24 mouse cellular contexts compared by ENCODE assay signal in the genomic region with DNA sequence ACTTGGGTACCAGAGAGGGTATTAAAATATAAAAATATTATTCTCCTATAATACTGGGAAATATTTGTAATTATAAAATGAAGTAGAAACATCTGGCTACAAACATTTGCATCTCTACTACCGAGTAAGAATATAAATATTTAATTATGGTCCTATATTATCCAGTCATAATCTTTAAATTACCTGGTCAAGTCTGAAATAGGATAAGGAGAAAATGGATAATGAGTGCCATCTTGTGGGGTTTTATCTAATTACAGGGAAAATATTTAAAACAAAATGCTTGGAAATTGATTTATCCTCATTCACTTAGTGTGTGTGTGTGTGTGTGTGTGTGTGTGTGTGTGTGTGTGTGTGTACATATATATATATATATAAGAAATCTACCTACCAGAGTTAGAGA. TPM values are rescaled to one million over a fixed set of nuclear protein-coding genes. Genes with fewer than 3 reads are reported as not detected.
DNase-seq lines count a peak whose midpoint lies in the region; ATAC-seq and TF ChIP-seq lines count a peak whose summit lies in the region.
"Had no signal": no experiment of that assay in that cellular context is flagged by ENCODE, and none has a peak within 500 bp of the region (broad histone marks: within the 10 kb centered on the region; RNA-seq: fewer than 3 reads in every experiment).

No protein-coding gene starts in this region.

- H3K4me1 ChIP-seq in kidney, postnatal 0 days (replicated peaks; ENCODE audit: insufficient read depth, low read length), result no peaks in the 10 kb centered on the region
- H3K4me1 ChIP-seq: embryonic facial prominence, embryonic 15.5 days; forebrain, embryonic 10.5 days; heart, embryonic 10.5 days; megakaryocyte, embryonic 14.5 days; neural tube, embryonic 15.5 days had no signal

- H3K36me3 ChIP-seq in kidney, postnatal 0 days (ENCODE audit: insufficient read depth, low read length), result no peaks in the 10 kb centered on the region
- H3K36me3 ChIP-seq: embryonic facial prominence, embryonic 15.5 days; forebrain, embryonic 10.5 days; heart, embryonic 10.5 days; neural tube, embryonic 15.5 days had no signal

- 28% methylated on average over 1 of the region's 1 CpGs for WGBS in kidney, postnatal 0 days

- H3K27ac ChIP-seq in kidney, postnatal 0 days, result no peak overlapping the region
- H3K27ac ChIP-seq: embryonic facial prominence, embryonic 15.5 days; forebrain, embryonic 10.5 days; heart, embryonic 10.5 days; liver, embryonic 14.5 days; neural tube, embryonic 15.5 days had no signal

- H3K4me3 ChIP-seq in kidney, postnatal 0 days (replicated peaks; ENCODE audit: low read depth, low read length), result no peak overlapping the region
- H3K4me3 ChIP-seq: embryonic facial prominence, embryonic 15.5 days; forebrain, embryonic 10.5 days; heart, embryonic 10.5 days; megakaryocyte, embryonic 14.5 days; neural tube, embryonic 15.5 days had no signal

- no peak for ATAC-seq in kidney, postnatal 0 days (replicated peaks; ENCODE audit: low FRiP score, low read depth)
- ATAC-seq: inflammation-experienced regulatory T-cells, adult 6 months; lung, postnatal 0 days had no signal

- no peak overlapping the region for H3K9ac ChIP-seq in kidney, postnatal 0 days (ENCODE audit: low read depth, low read length)
- H3K9ac ChIP-seq: embryonic facial prominence, embryonic 15.5 days; liver, embryonic 14.5 days; neural tube, embryonic 15.5 days had no signal

- no peaks in the 10 kb centered on the region for H3K27me3 ChIP-seq in kidney, postnatal 0 days (ENCODE audit: insufficient read depth, low read length)
- H3K27me3 ChIP-seq: embryonic facial prominence, embryonic 15.5 days; neural tube, embryonic 15.5 days had no signal

- peak; percentile 44 for TF ChIP-seq CTCF in kidney, postnatal 0 days (IDR thresholded peaks at IDR 0.05; ENCODE audit: low read depth)

- peak; percentile 33 for DNase-seq in embryo, embryonic 10.5 days (ENCODE audit: low spot score)
- DNase-seq in embryo, embryonic 10 days (ENCODE audit: low spot score), result no peak
- DNase-seq in kidney, postnatal 0 days (ENCODE audit: low spot score), result no peak
- no peak for DNase-seq in kidney, postnatal 10 days
- DNase-seq in retina, embryonic 14.5 days (ENCODE audit: low spot score), result peak; percentile 50
- no peak for DNase-seq in retina, postnatal 1 day
- no peak for DNase-seq in adrenal gland, postnatal 14 days
- no peak for DNase-seq in thymus, postnatal 0 days (ENCODE audit: low spot score)
- DNase-seq: adrenal gland, adult 2 months; B cell, adult 2 months; cerebellum, adult 8-10 months; embryo, embryonic 11 days; gastrocnemius, postnatal 25 days; heart, postnatal 36 days had no signal

- H3K9me3 ChIP-seq in kidney, postnatal 0 days (replicated peaks; ENCODE audit: low read length), result no peaks in the 10 kb centered on the region
- H3K9me3 ChIP-seq: embryonic facial prominence, embryonic 15.5 days; forebrain, embryonic 10.5 days; heart, embryonic 10.5 days; megakaryocyte, embryonic 14.5 days; neural tube, embryonic 15.5 days had no signal

- H3K4me2 ChIP-seq in kidney, postnatal 0 days (ENCODE audit: low read length), result no peak overlapping the region
- H3K4me2 ChIP-seq: embryonic facial prominence, embryonic 15.5 days; neural tube, embryonic 15.5 days had no signal

RNA-seq across cellular contexts. Expression of gene Hpse2, which starts 19.0 kb away (rescaled TPM):
- polyA plus RNA-seq in kidney, postnatal 0 days (2015; fragmentation: Nextera tagmentation; extraction: Ambion mirVana), result 0.08 and 0.15 TPM in 2 replicates
- not detected in 2 replicates for total RNA-seq in adrenal gland, postnatal 14 days (2021)
- 0.51 and 0.86 TPM in 2 replicates for polyA plus RNA-seq in thymus, postnatal 0 days (2015; fragmentation: Nextera tagmentation; extraction: Ambion mirVana)
- total RNA-seq: adrenal gland, adult 2 months; left cerebral cortex, adult 18-20 months had no signal
- polyA plus RNA-seq: adrenal gland, adult 2 months; inflammation-experienced regulatory T-cells, adult 6 months had no signal

RNA-seq across cellular contexts. Expression of gene Cnnm1, which starts 33.1 kb away (rescaled TPM):
- 0.62 and 1.2 TPM in 2 replicates for polyA plus RNA-seq in kidney, postnatal 0 days (2015; fragmentation: Nextera tagmentation; extraction: Ambion mirVana)
- 0.41 and 0.48 TPM in 2 replicates for total RNA-seq in adrenal gland, postnatal 14 days (2021)
- 0.44 and 0.78 TPM in 2 replicates for polyA plus RNA-seq in thymus, postnatal 0 days (2015; fragmentation: Nextera tagmentation; extraction: Ambion mirVana)
- total RNA-seq: heart, postnatal 36 days had no signal
- polyA plus RNA-seq: inflammation-experienced regulatory T-cells, adult 6 months; kidney, embryonic 14.5 days had no signal

Comparison
In these comparisons a context has a peak if more than half of its experiments do, and no peak if none do; other contexts are left out.
1. DNase-seq: peak in embryo, embryonic 10.5 days (single experiment) and retina, embryonic 14.5 days (single experiment); none in embryo, embryonic 10 days (single experiment), kidney, postnatal 0 days (single experiment), kidney, postnatal 10 days (single experiment), retina, postnatal 1 day (single experiment), adrenal gland, postnatal 14 days (single experiment) and thymus, postnatal 0 days (single experiment).